ENCODE assay signal across 13 mouse cellular contexts in genomic region chr8:121119635-121120455, GRCm38 (mm10). TPM values are rescaled to one million over a fixed set of nuclear protein-coding genes. Genes with fewer than 3 reads are reported as not detected.
A peak's percentile ranks its signal among the peaks of the same experiment; 100 is the strongest.
DNase-seq lines count a peak whose midpoint lies in the region; ATAC-seq and TF ChIP-seq lines count a peak whose summit lies in the region.
"Had no signal": no experiment of that assay in that cellular context is flagged by ENCODE, and none has a peak within 500 bp of the region (broad histone marks: within the 10 kb centered on the region; RNA-seq: fewer than 3 reads in every experiment).

No protein-coding gene starts in this region.

- no peak for ATAC-seq in forebrain, embryonic 11.5 days (replicated peaks; ENCODE audit: low FRiP score)
- no peak for ATAC-seq in forebrain, postnatal 0 days
- no peak for ATAC-seq in kidney, postnatal 0 days (replicated peaks; ENCODE audit: low FRiP score, low read depth)
- ATAC-seq: Patski had no signal

- peaks cover 11% of the 10 kb centered on the region; the same call in 1 of the 2 replicates for H3K4me1 ChIP-seq in forebrain, embryonic 11.5 days (replicated peaks; ENCODE audit: control insufficient read depth, insufficient read depth, low read length)
- no peaks in the 10 kb centered on the region for H3K4me1 ChIP-seq in forebrain, postnatal 0 days (ENCODE audit: insufficient read depth)
- H3K4me1 ChIP-seq in kidney, postnatal 0 days (replicated peaks; ENCODE audit: insufficient read depth, low read length), result peaks cover 14% of the 10 kb centered on the region
- peaks cover 33% of the 10 kb centered on the region for H3K4me1 ChIP-seq in hindbrain, embryonic 10.5 days (replicated peaks)

- no peak for TF ChIP-seq CTCF in forebrain, postnatal 0 days (IDR thresholded peaks at IDR 0.05; ENCODE audit: low read depth)
- no peak for TF ChIP-seq CTCF in kidney, postnatal 0 days (IDR thresholded peaks at IDR 0.05; ENCODE audit: low read depth)

- peak; percentile 50 for DNase-seq in forebrain, embryonic 11.5 days (ENCODE audit: low spot score)
- no peak for DNase-seq in forebrain, postnatal 0 days
- peak; percentile 53 for DNase-seq in kidney, postnatal 0 days (ENCODE audit: low spot score)
- no peak for DNase-seq in kidney, postnatal 10 days
- DNase-seq in hindbrain, embryonic 10.5 days (ENCODE audit: low spot score), result peak; percentile 27
- DNase-seq in neural tube, embryonic 10.5 days (ENCODE audit: extremely low spot score, low spot score), result peak; percentile 50
- no peak for DNase-seq in adrenal gland, postnatal 10 days
- DNase-seq in gastrocnemius, postnatal 25 days, result no peak
- DNase-seq: kidney, postnatal 25 days; lung, postnatal 36 days; right cerebral cortex, postnatal 4 days had no signal

- no peak overlapping the region for H3K4me2 ChIP-seq in forebrain, embryonic 11.5 days (ENCODE audit: low read depth, low read length, severe bottlenecking)
- no peak overlapping the region for H3K4me2 ChIP-seq in forebrain, postnatal 0 days (ENCODE audit: low read depth)
- H3K4me2 ChIP-seq in kidney, postnatal 0 days (ENCODE audit: low read length), result peak overlapping the region; percentile 71

- H3K9me3 ChIP-seq in forebrain, embryonic 11.5 days (ENCODE audit: control insufficient read depth, low read length), result no peaks in the 10 kb centered on the region; the same call in 1 of the 2 replicates
- H3K9me3 ChIP-seq in forebrain, postnatal 0 days (ENCODE audit: low read length), result 0 out of 2 replicates have a peak, but pooled peaks cover 3% of the 10 kb centered on the region
- H3K9me3 ChIP-seq in kidney, postnatal 0 days (replicated peaks; ENCODE audit: low read length), result no peaks in the 10 kb centered on the region
- no peaks in the 10 kb centered on the region for H3K9me3 ChIP-seq in hindbrain, embryonic 10.5 days

- no peaks in the 10 kb centered on the region for H3K36me3 ChIP-seq in forebrain, embryonic 11.5 days (ENCODE audit: control insufficient read depth, insufficient read depth, low read length)
- no peaks in the 10 kb centered on the region for H3K36me3 ChIP-seq in forebrain, postnatal 0 days (ENCODE audit: insufficient read depth)
- peaks cover 17% of the 10 kb centered on the region for H3K36me3 ChIP-seq in kidney, postnatal 0 days (ENCODE audit: insufficient read depth, low read length)
- H3K36me3 ChIP-seq in hindbrain, embryonic 10.5 days, result no peaks in the 10 kb centered on the region

- H3K9ac ChIP-seq in forebrain, embryonic 11.5 days (ENCODE audit: low read length), result no peak overlapping the region
- no peak overlapping the region for H3K9ac ChIP-seq in forebrain, postnatal 0 days
- H3K9ac ChIP-seq in kidney, postnatal 0 days (ENCODE audit: low read depth, low read length), result peak overlapping the region; percentile 94

- WGBS in forebrain, embryonic 11.5 days, result under 1% methylated on average over 12 of the region's 12 CpGs
- WGBS in forebrain, postnatal 0 days, result 6% methylated on average over 12 of the region's 12 CpGs
- WGBS in kidney, postnatal 0 days, result 17% methylated on average over 12 of the region's 12 CpGs
- WGBS in hindbrain, embryonic 10.5 days, result 2% methylated on average over 12 of the region's 12 CpGs

- H3K27me3 ChIP-seq in forebrain, embryonic 11.5 days (ENCODE audit: control insufficient read depth, insufficient read depth, low read length), result peaks cover 98% of the 10 kb centered on the region
- peaks cover 95% of the 10 kb centered on the region for H3K27me3 ChIP-seq in forebrain, postnatal 0 days (ENCODE audit: insufficient read depth, low read length)
- H3K27me3 ChIP-seq in kidney, postnatal 0 days (ENCODE audit: insufficient read depth, low read length), result peaks cover 5% of the 10 kb centered on the region
- H3K27me3 ChIP-seq in hindbrain, embryonic 10.5 days (ENCODE audit: insufficient read depth, poor library complexity, severe bottlenecking), result peaks cover 100% of the 10 kb centered on the region
- H3K27me3 ChIP-seq: Patski had no signal

- H3K4me3 ChIP-seq in forebrain, embryonic 11.5 days (ENCODE audit: low read depth, low read length), result no peak overlapping the region
- no peak overlapping the region for H3K4me3 ChIP-seq in forebrain, postnatal 0 days (ENCODE audit: low read depth, low read length)
- peak overlapping the region; percentile 86 for H3K4me3 ChIP-seq in kidney, postnatal 0 days (replicated peaks; ENCODE audit: low read depth, low read length)
- peak overlapping the region; percentile 59 for H3K4me3 ChIP-seq in hindbrain, embryonic 10.5 days

- H3K27ac ChIP-seq in forebrain, embryonic 11.5 days (ENCODE audit: low read depth, low read length), result no peak overlapping the region
- no peak overlapping the region for H3K27ac ChIP-seq in forebrain, postnatal 0 days (ENCODE audit: low read depth, low read length)
- H3K27ac ChIP-seq in kidney, postnatal 0 days, result peak overlapping the region; percentile 63
- no peak overlapping the region for H3K27ac ChIP-seq in hindbrain, embryonic 10.5 days
- H3K27ac ChIP-seq: stomach, postnatal 0 days had no signal

RNA-seq across cellular contexts. Expression of gene Foxc2, which starts 3.9 kb away (rescaled TPM):
- 6.1 and 6.3 TPM in 2 replicates for polyA plus RNA-seq in forebrain, embryonic 11.5 days (2014; fragmentation: Nextera tagmentation; extraction: Ambion mirVana)
- total RNA-seq in forebrain, postnatal 0 days (2014; rRNA removed), result 3.1 and 6.5 TPM in 2 replicates
- 2.6 and 2.7 TPM in 2 replicates for polyA plus RNA-seq in forebrain, postnatal 0 days (2015; fragmentation: Nextera tagmentation; extraction: Ambion mirVana)
- 33.0 and 42.5 TPM in 2 replicates for polyA plus RNA-seq in kidney, postnatal 0 days (2015; fragmentation: Nextera tagmentation; extraction: Ambion mirVana)
- polyA plus RNA-seq in hindbrain, embryonic 10.5 days (2016; fragmentation: Nextera tagmentation; extraction: Ambion mirVana), result 7.0 and 13.7 TPM in 2 replicates
- total RNA-seq in adrenal gland, postnatal 10 days (2021), result 1 to 10 TPM; 4.1 to 6.1 TPM
- under 1 TPM; 0.41 to 0.54 TPM for total RNA-seq in gastrocnemius, postnatal 25 days (2021)

RNA-seq across cellular contexts. Expression of gene Foxl1, which starts 7.9 kb away (rescaled TPM):
- polyA plus RNA-seq in forebrain, embryonic 11.5 days (2014; fragmentation: Nextera tagmentation; extraction: Ambion mirVana), result 0.39 and 0.81 TPM in 2 replicates
- 0.19 TPM in 1 of 2 replicates, not detected in the other for total RNA-seq in forebrain, postnatal 0 days (2014; rRNA removed)
- 0.06 TPM in 1 of 2 replicates, not detected in the other for polyA plus RNA-seq in forebrain, postnatal 0 days (2015; fragmentation: Nextera tagmentation; extraction: Ambion mirVana)
- 6.4 and 8.3 TPM in 2 replicates for polyA plus RNA-seq in kidney, postnatal 0 days (2015; fragmentation: Nextera tagmentation; extraction: Ambion mirVana)
- polyA plus RNA-seq in hindbrain, embryonic 10.5 days (2016; fragmentation: Nextera tagmentation; extraction: Ambion mirVana), result 1.6 and 3.5 TPM in 2 replicates
- under 1 TPM; 0.24 to 0.42 TPM for total RNA-seq in adrenal gland, postnatal 10 days (2021)
- total RNA-seq in gastrocnemius, postnatal 25 days (2021), result not detected

RNA-seq across cellular contexts. Expression of gene Mthfsd, which starts 11.7 kb away (rescaled TPM):
- 52.8 and 58.7 TPM in 2 replicates for polyA plus RNA-seq in forebrain, embryonic 11.5 days (2014; fragmentation: Nextera tagmentation; extraction: Ambion mirVana)
- total RNA-seq in forebrain, postnatal 0 days (2014; rRNA removed), result 38.7 and 76.5 TPM in 2 replicates
- polyA plus RNA-seq in forebrain, postnatal 0 days (2015; fragmentation: Nextera tagmentation; extraction: Ambion mirVana), result 30.3 and 33.3 TPM in 2 replicates
- 56.0 and 60.3 TPM in 2 replicates for polyA plus RNA-seq in kidney, postnatal 0 days (2015; fragmentation: Nextera tagmentation; extraction: Ambion mirVana)
- 60.5 and 68.2 TPM in 2 replicates for polyA plus RNA-seq in hindbrain, embryonic 10.5 days (2016; fragmentation: Nextera tagmentation; extraction: Ambion mirVana)
- total RNA-seq in adrenal gland, postnatal 10 days (2021), result 10 to 100 TPM; 30.4 to 32.2 TPM
- 10 to 100 TPM; 14.6 to 15.0 TPM for total RNA-seq in gastrocnemius, postnatal 25 days (2021)

RNA-seq across cellular contexts. Expression of gene Foxf1, which starts 35.7 kb away (rescaled TPM):
- 0.17 and 0.91 TPM in 2 replicates for polyA plus RNA-seq in forebrain, embryonic 11.5 days (2014; fragmentation: Nextera tagmentation; extraction: Ambion mirVana)
- total RNA-seq in forebrain, postnatal 0 days (2014; rRNA removed), result 1.3 and 2.3 TPM in 2 replicates
- 1.4 and 1.6 TPM in 2 replicates for polyA plus RNA-seq in forebrain, postnatal 0 days (2015; fragmentation: Nextera tagmentation; extraction: Ambion mirVana)
- polyA plus RNA-seq in kidney, postnatal 0 days (2015; fragmentation: Nextera tagmentation; extraction: Ambion mirVana), result 0.37 and 1.1 TPM in 2 replicates
- polyA plus RNA-seq in hindbrain, embryonic 10.5 days (2016; fragmentation: Nextera tagmentation; extraction: Ambion mirVana), result 3.9 and 4.9 TPM in 2 replicates
- total RNA-seq in adrenal gland, postnatal 10 days (2021), result 1 to 10 TPM; 1.4 to 1.7 TPM
- total RNA-seq in gastrocnemius, postnatal 25 days (2021), result not detected

Comparison
In these comparisons a context has a peak if more than half of its experiments do, and no peak if none do; other contexts are left out.
1. DNase-seq: peak in forebrain, embryonic 11.5 days (single experiment), kidney, postnatal 0 days (single experiment), hindbrain, embryonic 10.5 days (single experiment) and neural tube, embryonic 10.5 days (single experiment); none in forebrain, postnatal 0 days (single experiment), kidney, postnatal 10 days (single experiment), adrenal gland, postnatal 10 days (single experiment) and gastrocnemius, postnatal 25 days (single experiment).
2. H3K4me3 ChIP-seq: peak in kidney, postnatal 0 days (single experiment) and hindbrain, embryonic 10.5 days (single experiment); none in forebrain, embryonic 11.5 days (single experiment) and forebrain, postnatal 0 days (single experiment).